Mouse (Mus musculus): ENCODE data around the gene Cnpy1.

GRCm38 (mm10) chr5:28199089-28199873 lies 46.3 kb downstream of the Cnpy1 start:
- no peak for TF ChIP-seq CTCF (IDR thresholded peaks at IDR 0.05; ENCODE audit: extremely low read depth, insufficient read length, insufficient replicate concordance, low read depth, low read length)
- no peak for TF ChIP-seq POLR2A (IDR thresholded peaks at IDR 0.05; ENCODE audit: low read depth, low read length)
